Mouse (Mus musculus): ENCODE measurements at regions not wholly inside any gene's neighbourhood (a gene's known extent, or its start where the extent isn't known, plus 50 kb on each side); places are given as distances from the start of the nearest gene placed in this dataset.

DNA sequence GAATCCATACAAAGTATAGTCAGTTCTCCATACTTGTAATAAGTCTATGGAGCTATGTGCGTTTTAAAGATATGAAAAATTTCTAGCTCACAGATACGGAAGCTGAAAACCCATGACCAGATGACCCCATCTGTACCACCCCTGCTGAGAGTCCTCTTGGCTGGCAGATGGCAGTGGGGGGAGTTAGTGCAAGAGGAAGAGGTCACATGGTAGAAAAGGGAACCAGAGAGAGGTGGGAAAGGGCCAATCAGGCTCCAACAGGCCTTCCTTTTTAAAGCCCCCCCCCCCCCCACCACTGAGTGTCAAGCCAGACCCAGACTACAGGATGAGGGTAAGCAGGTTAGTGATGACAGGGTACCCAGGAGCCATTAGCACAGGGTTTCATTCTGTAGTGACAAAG is 86.4 kb upstream of the Klf13 start:
- no peak overlapping the region for H3K27ac ChIP-seq (replicated peaks; ENCODE audit: insufficient read depth, low read depth, low read length)
- H3K4me3 ChIP-seq (ENCODE audit: insufficient read depth, low read depth, low read length) = no peak overlapping the region
- H3K36me3 ChIP-seq (ENCODE audit: control insufficient read depth, insufficient read depth, low read length) = no peaks in the 10 kb centered on the region
- no peaks in the 10 kb centered on the region for H3K4me1 ChIP-seq (ENCODE audit: control insufficient read depth, insufficient read depth, low read length)
- H3K9ac ChIP-seq (ENCODE audit: low read depth, low read length) = no peak overlapping the region
- no peaks in the 10 kb centered on the region for H3K79me2 ChIP-seq (ENCODE audit: control insufficient read depth, insufficient read depth, low read length)
- 85% methylated on average over 2 of the region's 2 CpGs for WGBS
- no peak for DNase-seq (ENCODE audit: extremely low read depth, low read depth, low spot score)
- TF ChIP-seq CTCF (IDR thresholded peaks at IDR 0.05; ENCODE audit: low read depth, low read length) = no peak
- TF ChIP-seq POLR2A (IDR thresholded peaks at IDR 0.05; ENCODE audit: extremely low read depth, insufficient read depth, low read length) = no peak
- H3K27me3 ChIP-seq (ENCODE audit: control insufficient read depth, insufficient read depth, low read length) = no peaks in the 10 kb centered on the region

GRCm38 (mm10) chr7:64024253-64024652 is 85.5 kb upstream of the Klf13 start:
- Histone ChIP-seq H3K4me1 (ENCODE audit: control insufficient read depth, insufficient read depth, low read length) (no peaks in the 10 kb centered on the region), H3K36me3 (ENCODE audit: control insufficient read depth, insufficient read depth, low read length) (no peaks in the 10 kb centered on the region), H3K9ac (ENCODE audit: low read depth, low read length) (no peak overlapping the region), H3K79me2 (ENCODE audit: control insufficient read depth, insufficient read depth, low read length) (no peaks in the 10 kb centered on the region), H3K27ac (replicated peaks; ENCODE audit: insufficient read depth, low read depth, low read length) (no peak overlapping the region), H3K4me3 (ENCODE audit: insufficient read depth, low read depth, low read length) (no peak overlapping the region), H3K27me3 (ENCODE audit: control insufficient read depth, insufficient read depth, low read length) (no peaks in the 10 kb centered on the region)
- TF ChIP-seq CTCF (IDR thresholded peaks at IDR 0.05; ENCODE audit: low read depth, low read length) (no peak), POLR2A (IDR thresholded peaks at IDR 0.05; ENCODE audit: extremely low read depth, insufficient read depth, low read length) (no peak)
- WGBS = 84% methylated on average over 4 of the region's 4 CpGs
- no peak for DNase-seq (ENCODE audit: extremely low read depth, low read depth, low spot score)

GRCm38 (mm10) chr7:64022711-64023468 is 84.2 kb upstream of the Klf13 start:
- Histone ChIP-seq H3K36me3 (ENCODE audit: control insufficient read depth, insufficient read depth, low read length) (no peaks in the 10 kb centered on the region), H3K4me1 (ENCODE audit: control insufficient read depth, insufficient read depth, low read length) (no peaks in the 10 kb centered on the region), H3K9ac (ENCODE audit: low read depth, low read length) (no peak overlapping the region), H3K27me3 (ENCODE audit: control insufficient read depth, insufficient read depth, low read length) (no peaks in the 10 kb centered on the region), H3K79me2 (ENCODE audit: control insufficient read depth, insufficient read depth, low read length) (no peaks in the 10 kb centered on the region), H3K4me3 (ENCODE audit: insufficient read depth, low read depth, low read length) (no peak overlapping the region), H3K27ac (replicated peaks; ENCODE audit: insufficient read depth, low read depth, low read length) (no peak overlapping the region)
- TF ChIP-seq CTCF (IDR thresholded peaks at IDR 0.05; ENCODE audit: low read depth, low read length) = no peak
- TF ChIP-seq POLR2A (IDR thresholded peaks at IDR 0.05; ENCODE audit: extremely low read depth, insufficient read depth, low read length) = no peak
- 83% methylated on average over 7 of the region's 7 CpGs for WGBS
- DNase-seq (ENCODE audit: extremely low read depth, low read depth, low spot score) = no peak

- WGBS = 77% methylated on average over 9 of the region's 9 CpGs
- Histone ChIP-seq H3K27ac (replicated peaks; ENCODE audit: insufficient read depth, low read depth, low read length) (no peak overlapping the region), H3K9ac (ENCODE audit: low read depth, low read length) (no peak overlapping the region), H3K4me3 (ENCODE audit: insufficient read depth, low read depth, low read length) (no peak overlapping the region), H3K36me3 (ENCODE audit: control insufficient read depth, insufficient read depth, low read length) (no peaks in the 10 kb centered on the region), H3K27me3 (ENCODE audit: control insufficient read depth, insufficient read depth, low read length) (no peaks in the 10 kb centered on the region), H3K79me2 (ENCODE audit: control insufficient read depth, insufficient read depth, low read length) (no peaks in the 10 kb centered on the region), H3K4me1 (ENCODE audit: control insufficient read depth, insufficient read depth, low read length) (no peaks in the 10 kb centered on the region)
- TF ChIP-seq POLR2A (IDR thresholded peaks at IDR 0.05; ENCODE audit: extremely low read depth, insufficient read depth, low read length) = no peak
- TF ChIP-seq CTCF (IDR thresholded peaks at IDR 0.05; ENCODE audit: low read depth, low read length) = no peak
- no peak for DNase-seq (ENCODE audit: extremely low read depth, low read depth, low spot score)
These were observed 82.8 kb upstream of the Klf13 start for GRCm38 (mm10) chr7:64021241-64022108.

DNA sequence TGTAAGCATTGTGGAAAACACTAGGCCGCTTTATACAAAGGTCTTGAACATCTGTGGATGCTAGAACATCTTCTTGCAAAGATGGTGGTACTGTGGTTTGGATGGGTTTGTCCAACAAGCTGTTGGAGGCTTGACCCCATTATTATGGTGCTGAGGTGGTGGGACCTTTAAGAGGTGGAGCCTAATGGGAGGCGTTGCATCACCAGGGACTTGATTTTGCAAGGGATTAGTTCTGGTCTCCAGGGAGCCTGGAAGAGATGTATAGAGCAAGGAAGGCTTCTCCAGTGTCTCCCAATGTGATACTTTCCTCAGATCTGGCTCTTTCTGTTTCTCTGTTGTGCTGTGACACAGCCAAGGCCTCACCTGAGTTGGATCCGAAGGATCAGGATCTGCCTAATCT is 79.4 kb upstream of the Klf13 start:
- Histone ChIP-seq H3K4me1 (ENCODE audit: control insufficient read depth, insufficient read depth, low read length) (no peaks in the 10 kb centered on the region), H3K9ac (ENCODE audit: low read depth, low read length) (no peak overlapping the region), H3K4me3 (ENCODE audit: insufficient read depth, low read depth, low read length) (no peak overlapping the region), H3K36me3 (ENCODE audit: control insufficient read depth, insufficient read depth, low read length) (no peaks in the 10 kb centered on the region), H3K27me3 (ENCODE audit: control insufficient read depth, insufficient read depth, low read length) (no peaks in the 10 kb centered on the region), H3K27ac (replicated peaks; ENCODE audit: insufficient read depth, low read depth, low read length) (no peak overlapping the region), H3K79me2 (ENCODE audit: control insufficient read depth, insufficient read depth, low read length) (no peaks in the 10 kb centered on the region)
- no peak for DNase-seq (ENCODE audit: extremely low read depth, low read depth, low spot score)
- TF ChIP-seq CTCF (IDR thresholded peaks at IDR 0.05; ENCODE audit: low read depth, low read length) = no peak
- TF ChIP-seq POLR2A (IDR thresholded peaks at IDR 0.05; ENCODE audit: extremely low read depth, insufficient read depth, low read length) = no peak
- 73% methylated on average over 3 of the region's 3 CpGs for WGBS

All from liver, adult 2 months (tissue).